Mouse (Mus musculus) spleen, postnatal 14 days (tissue): ENCODE data around the gene Foxe1.
A peak's percentile ranks its signal among the peaks of the same experiment; 100 is the strongest.

Experiments used
- DNase-seq, 2 experiments: peaks; one replicate each; pipeline ENCODE4 v3.0.0; 2021 to 2022; ENCODE audit warnings: low spot score in 2 of 2

The Foxe1 gene

DNA sequence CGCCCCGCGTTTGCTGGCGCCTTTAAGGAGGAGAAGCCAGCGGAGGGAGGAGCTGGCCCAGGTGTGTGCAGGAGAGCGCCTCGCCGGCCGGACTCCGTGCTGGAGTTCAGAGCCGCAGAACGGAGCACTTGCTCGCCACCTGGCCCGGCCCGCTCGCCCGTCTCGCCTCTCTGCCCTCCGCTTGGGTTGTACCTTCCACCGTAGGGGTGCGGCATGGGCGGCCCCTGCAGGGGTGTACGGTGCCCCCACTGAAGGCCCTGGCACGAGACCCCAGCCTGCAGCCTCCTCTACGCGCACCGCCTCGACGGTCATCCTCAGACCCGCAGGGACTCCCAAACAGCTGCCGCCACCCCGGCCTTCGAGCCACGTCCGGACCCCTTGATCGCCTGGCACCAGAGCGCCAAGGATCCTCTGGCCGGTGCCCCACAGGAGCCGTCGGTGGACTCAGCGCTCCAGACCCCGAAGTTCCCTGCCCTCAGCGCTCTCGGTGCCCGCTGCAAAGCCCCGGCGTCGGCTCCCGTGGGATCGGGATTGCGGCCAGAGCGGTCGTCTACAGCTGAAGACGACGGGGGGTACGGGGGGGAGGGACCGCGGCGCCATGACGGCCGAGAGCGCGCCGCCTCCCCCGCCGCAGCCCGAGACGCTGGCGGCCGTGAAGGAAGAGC is at the start of gene Foxe1:
Gene Foxe1 (plus strand): TSS at position 14 of the 665 bp plus-strand sequence.
- DNase-seq: no peak

DNA sequence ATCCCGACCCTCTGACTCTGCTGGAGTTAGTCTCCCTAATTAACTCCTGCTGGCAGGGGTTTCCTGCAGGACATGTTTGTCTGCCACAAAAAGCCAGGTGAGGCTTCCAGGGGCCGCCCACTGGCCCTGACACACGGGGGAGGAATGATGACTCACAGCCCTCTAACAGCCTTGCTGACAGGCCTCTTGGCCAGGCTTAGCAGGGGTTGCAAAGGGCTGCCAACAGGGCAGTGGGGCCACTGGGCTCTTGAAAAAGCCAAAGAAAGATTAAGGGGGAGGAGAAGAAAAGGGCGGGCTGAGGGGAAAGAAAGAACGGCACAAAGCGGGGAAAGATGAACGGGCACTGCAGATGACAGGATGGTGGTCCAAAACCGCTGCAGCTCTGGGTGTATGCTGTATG is 39.3 kb upstream of the Foxe1 start:
- DNase-seq: no peak

DNA sequence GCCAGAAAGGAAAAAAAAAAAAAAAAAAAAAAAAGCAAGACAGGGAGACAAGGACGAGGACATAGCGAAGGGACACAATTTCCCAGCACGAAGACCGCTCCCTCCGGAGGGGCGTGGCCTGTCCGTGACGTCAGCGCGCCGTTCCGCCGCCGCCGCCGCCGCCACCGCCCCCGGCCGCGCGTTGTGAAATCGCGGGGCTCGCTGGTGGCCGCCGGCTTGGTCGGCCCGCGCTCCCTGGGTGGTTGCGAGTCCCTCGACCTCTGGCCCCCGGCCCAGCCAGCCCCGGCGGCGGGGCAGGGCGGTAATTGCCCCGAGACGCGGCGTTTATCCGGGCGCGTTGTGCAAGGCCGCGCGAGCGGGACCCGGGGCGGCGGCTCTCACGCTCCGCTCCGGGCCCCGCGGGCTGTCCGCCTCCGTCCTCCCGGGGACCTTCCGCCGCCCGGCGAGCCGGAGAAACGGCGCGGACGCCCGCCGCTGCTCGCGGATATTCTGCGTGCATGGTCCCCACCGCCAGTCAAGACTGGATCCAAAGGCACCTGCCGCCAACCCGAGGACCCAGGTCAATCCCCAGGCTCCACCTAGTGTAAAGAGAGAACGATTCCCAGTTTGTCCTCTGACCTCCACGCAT is 38.5 kb upstream of the Foxe1 start:
- DNase-seq: peak; percentile 58 to 73

DNA sequence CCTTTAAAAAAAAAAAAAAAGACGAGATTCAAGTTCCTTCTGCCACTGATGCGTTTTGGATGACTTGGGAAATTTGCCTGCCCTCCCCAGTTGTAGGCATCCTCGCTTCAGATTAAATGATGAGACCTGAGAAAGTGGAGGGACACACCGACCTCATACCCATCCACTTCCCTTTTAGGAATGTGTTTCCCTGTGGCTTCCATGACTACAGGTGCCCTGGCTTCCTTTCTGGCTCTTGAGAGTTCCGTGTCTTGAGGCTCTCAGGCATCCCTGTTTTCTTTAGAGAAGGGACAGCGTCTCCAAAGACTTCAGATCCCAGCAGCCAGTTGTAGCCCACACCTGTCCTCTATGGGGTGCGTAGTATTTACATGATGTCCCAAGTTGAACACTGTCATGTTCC is 38.0 kb upstream of the Foxe1 start:
- no peak for DNase-seq

DNA sequence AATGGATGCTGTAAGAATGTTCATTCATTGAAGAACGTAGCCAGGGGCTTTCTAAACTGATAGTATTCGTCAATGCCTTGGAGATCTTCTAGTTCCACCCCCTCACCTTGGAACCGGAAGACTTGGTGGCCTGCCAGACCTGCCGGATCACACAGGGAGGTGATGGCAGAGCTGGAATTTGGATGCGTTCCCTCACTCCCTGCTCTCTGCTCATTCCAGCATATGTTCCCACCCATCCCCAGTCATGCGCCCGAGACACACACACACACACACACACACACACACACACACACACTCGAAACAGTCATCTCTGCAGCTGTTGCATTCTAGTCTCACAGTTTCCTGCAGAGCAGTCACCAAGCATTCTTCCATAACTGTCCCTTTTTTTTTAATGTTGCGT is 36.1 kb upstream of the Foxe1 start:
- DNase-seq: no peak

DNA sequence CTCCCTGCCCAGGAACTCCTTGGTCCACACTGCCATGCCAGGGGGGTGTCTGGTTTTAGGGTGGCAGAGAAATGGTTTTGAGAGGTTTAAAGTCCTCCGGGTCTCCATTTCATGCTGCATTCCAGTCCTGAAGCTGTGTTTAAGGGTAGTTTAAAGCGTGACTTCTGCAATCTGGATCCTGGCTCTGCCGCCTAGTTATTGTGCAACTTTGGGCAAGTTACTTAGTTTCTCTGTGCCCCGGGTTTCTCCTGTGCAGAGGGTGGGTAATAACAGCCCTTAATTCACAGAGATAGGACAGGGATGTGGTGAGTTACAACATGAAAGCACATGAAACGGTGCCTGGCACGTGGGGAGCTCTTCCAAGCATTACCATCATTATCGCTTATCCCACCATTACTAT is 35.5 kb upstream of the Foxe1 start:
- DNase-seq: no peak

DNA sequence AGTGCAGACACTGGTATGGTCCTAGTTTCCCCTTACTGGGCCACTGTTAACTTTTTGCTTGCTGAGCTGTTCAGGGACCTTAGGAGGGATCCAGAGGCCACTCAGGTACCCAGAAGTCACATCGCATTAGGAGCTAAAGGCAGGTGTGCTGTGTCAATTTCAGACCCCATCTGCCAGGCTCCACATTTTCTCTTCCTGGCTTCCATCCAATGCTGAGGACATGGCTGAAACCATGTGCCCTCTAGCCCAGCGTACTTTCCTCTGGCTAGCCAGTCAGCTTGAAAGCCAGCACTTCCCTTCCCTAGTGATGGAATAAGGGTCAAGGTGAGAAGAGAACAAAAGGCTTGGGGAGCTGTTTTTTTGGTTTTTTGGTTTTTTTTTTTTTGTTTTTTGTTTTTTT is 31.8 kb upstream of the Foxe1 start:
- DNase-seq: no peak

DNA sequence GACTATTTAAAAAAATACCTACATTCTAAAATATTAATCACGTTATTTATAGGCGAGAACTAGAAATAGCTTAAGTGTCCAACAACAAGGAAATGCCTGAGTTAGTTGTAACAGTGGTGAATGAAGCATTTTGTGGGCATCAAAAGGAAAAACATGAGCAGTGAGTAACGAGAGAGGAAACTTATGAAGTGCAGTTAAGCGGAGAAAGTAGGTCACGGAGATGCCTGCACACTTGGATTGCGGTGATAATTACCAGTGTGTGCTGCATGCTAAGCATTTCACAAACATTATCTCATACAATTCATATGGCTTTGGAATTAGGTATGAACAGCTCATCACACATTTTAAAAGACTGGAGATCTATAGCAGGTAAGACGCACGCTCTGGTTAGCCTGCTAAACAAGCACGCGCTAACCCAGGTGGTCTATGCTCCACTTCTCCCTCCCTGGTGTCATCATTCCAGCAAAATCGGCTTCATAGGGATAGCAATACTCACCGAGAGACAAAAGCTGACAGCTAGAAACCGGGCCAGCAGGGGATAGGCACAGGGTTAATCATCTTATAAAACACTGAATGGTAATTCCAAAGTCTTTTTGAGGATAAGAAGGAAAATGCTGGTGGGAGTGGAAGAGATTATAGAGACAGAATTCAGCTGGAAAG is 21.5 kb upstream of the Foxe1 start:
- DNase-seq: no peak

DNA sequence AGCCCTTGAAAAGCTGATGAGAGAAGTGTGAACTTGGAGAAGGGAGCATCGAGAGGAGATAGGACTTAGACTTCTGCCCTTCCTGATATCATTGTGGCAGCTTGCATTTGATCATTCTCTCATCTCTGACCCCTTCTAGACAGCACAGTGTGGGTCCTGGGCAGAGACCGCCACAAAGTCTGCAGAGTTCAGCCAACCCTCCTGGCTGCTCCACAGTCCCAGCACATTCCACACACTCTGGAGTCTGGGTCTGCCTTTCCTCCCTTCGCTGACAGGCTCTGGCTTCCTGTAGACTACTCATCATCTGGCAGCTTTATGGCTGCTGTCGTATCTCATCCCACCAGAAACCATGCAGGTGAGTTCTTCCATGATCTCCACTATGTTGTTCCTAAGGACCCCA is 20.7 kb upstream of the Foxe1 start:
- no peak for DNase-seq

DNA sequence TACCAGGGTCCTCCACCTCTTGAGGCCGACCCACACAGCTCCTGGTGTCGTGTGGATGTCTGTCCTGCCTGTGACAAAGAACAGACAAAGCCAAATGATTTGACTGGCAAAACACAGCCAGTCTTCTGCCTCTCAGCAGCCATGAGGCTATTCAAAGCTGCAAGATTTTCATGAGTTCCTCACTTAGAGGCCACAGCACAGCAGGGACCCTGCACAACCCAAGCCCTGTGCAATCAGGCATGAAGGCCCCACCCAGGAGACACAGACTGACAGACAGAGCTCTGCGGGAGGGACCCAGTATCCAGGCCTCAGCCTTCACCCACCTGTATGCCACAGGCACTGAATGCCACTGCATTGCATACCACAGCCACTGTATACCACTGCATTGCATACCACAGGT is 14.5 kb upstream of the Foxe1 start:
- DNase-seq: no peak

DNA sequence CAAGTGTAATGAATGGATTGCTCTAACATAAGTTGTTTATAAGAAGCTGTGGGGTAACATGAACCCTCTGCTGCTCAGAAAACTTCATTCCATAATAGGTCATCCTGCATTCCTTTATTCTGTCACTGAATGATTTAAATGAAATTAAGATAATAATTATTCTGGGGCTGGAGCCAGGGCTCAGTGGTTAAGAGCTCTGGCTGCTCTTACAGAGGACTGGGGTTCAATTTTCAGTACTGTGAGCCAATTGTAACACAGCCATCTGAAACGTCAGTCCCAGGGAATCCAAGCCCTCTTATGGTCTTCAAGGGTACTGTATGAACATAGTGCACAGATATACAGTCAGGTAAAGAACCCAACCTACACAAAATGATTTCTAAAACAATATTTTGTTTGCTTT is 7.6 kb upstream of the Foxe1 start:
- DNase-seq: no peak

DNA sequence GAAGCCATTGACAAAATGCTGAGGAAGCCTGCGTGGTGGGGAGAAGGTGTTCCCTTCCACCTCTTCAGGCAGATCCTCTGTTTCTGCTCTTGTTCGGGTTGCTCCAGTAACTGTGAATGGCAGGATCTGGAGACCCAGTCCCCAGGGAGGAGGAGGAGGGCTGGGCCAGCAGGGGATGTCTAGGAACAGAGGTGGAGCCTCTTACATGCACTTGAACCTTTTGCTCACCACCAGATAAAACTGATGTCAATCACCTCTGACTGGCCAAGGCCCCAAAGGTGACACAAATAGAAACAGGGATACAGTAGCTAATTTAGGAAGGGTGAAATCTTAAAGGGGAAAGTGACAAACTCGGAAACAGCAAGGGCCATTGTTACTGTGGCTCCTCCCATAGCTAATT is 5.4 kb upstream of the Foxe1 start:
- DNase-seq: no peak

DNA sequence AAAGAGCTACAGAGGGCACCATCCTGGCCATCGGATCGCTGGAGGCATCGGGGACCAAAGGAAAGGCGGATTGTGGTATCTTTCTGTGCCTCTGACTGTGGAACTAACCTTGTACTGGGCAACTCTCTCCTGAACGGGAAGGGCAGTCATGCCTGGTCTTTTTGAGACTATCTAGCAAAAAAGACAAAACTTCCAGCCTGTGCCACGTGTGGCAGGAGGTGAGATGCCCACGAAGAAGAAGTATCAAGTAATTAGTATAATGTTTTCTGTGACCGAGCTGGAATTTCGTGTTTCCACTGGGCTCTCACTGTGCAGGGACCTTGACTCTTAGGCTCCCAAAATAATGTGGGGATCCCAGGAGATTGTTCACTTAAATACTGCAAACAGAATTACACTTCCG is 4.4 kb upstream of the Foxe1 start:
- DNase-seq: no peak

DNA sequence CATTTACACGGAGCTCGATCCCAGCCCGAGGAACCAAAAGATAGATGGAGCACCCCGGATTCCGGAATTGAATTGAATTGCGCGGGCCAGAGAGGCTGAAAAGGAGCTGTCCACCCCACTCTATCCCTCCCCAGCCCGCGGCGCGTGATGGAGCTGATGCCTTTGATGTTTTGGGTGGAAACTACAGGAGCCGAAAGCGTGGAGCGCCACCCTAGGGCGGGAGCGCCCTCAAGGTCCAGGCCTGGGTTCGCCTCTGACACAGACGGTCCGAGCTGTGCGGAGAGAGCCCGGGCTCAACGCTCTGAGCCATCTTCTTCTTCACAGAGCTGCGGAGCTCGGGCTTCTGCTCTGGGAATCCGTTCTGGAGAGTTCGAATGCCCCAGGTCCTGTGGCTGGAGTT is 3.8 kb upstream of the Foxe1 start:
- DNase-seq: no peak

DNA sequence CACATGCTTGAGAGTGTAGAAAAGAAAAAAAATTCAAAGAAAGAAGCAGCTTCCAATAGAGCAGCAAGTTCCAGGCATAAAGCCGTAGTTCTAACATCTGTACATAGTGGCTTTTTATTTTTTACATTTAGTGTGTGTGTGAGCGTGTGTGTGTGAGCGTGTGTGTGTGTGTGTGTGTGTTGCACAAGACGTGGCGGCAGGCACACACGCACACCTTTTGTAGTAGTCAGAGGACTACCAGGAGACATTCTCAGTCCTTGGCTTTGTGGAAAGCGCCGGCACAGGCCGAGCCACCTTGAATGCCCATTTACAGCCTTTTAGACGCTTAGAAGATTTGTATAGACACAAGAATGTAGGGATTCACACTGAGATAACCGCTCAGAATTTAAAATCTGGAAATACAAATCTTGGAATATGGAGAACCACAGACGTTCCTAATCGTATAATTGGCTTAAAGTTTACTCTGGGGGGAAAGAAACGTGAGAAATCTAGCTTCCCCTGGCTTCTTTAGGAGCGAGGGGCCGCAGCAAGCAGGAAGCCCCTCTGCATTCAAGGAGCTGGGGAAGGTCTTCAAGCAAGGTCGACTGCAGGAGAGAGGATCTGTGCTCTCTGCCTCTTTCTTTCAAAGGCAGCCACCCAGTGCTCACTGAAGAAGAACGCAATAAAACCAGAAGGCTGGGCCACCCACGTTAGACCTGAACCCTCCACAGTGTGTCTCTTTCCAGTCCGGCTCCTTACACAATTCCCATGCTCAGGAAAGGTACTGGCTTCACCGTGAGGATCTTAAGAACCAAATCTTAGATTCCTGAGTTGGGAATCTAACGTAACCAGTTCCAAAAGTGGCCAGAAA is 1.4 kb upstream of the Foxe1 start:
- no peak for DNase-seq

DNA sequence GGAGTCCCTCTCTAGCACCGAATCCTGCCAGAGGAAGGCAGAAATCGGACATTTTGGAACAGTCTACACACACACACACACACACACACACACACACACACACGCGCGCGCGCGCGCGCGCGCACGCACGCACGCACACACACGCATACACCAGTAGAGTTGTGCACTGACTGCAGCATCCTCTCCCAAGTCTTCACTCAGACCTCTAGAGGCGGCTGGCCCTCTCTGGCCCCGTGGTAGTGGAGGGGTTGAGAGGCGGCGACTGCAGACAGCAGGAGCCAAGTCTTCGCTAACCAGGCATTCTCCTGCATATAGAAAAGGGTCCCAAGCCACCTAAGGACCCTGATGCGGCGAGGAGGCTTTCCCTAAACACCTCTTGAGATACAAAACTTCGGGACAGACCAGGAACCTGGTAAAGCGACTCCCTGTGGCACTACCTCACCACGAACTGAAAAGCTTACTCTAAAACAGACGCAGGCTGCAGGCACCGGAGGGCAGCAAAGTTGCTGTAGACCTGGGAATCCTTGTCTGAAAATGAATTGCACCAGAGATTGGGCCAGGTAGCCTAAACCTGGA is 610 bp upstream of the Foxe1 start:
- no peak for DNase-seq

DNA sequence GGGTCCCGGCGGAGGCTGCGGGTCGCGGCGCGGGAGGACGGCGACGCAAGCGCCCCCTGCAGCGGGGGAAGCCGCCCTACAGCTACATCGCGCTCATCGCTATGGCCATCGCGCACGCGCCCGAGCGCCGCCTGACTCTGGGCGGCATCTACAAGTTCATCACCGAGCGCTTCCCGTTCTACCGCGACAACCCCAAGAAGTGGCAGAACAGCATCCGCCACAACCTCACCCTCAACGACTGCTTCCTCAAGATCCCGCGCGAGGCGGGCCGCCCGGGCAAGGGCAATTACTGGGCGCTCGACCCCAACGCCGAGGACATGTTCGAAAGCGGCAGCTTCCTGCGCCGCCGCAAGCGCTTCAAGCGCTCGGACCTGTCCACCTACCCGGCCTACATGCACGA is 879 bp downstream of the Foxe1 start:
- no peak for DNase-seq

DNA sequence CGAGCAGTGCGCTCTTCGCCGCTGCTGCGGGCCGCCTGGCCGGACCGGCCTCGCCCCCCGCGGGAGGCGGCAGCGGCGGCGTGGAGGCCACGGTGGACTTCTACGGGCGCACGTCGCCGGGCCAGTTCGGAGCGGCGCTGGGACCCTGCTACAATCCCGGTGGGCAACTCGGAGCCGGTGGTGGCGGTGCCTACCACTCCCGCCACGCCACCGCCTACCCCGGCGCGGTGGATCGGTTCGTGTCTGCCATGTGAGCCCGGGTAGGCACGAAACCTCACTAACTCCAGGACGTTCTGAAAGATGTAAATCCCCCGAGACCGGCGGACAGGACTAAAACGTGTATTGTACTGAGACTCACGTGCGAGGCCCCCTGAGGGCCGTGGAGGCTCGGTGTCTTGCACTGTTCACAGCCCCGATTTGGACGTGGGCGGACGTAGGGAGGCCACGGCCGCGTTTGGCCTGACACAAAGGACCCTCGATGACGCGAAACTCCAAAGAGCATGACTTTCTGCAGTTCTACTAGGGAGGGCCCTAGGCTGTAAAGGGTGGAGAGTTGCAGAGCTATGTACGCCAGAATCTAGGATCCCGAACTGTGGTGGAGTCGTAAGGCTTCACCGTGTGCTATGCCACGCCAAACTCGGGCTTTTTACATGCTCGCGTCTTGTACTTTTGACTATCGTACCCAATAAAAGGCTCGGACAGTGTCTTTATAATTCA is 1.8 kb downstream of the Foxe1 start:
- no peak for DNase-seq

DNA sequence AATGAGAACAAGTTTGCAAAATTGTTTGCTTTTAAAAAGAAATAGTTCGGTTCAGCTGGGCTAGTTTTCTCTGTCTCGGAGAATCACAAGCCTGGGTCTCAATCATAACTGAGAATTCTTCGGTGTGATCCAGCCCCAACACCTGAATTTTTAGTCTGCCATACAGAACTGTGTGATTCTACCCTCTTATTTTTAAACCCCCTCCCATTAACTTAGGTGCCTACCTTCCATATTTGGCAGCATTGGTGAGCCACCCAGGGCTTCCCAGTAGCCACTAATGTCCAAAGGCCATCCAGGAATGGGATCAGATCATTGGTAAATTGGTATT is 2.3 kb downstream of the Foxe1 start:
- DNase-seq: no peak

DNA sequence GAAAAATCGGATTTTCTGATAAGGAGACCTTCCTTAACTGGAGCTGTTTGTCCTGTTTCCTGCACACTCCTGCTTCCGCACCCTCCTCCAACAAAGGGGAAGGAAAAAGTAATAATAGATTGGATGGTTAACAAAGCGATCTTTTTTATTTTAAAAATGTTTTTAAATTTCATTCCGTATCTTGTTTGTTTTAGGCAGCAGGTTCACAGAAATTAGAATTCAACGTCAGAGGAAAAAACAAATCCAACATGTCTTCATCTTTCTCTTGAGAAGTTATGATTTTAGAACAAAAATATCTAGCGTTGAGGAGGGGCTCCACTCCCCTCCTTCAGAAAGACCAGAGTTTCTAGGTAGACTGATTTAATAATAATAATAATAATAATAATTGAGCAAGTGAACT is 2.8 kb downstream of the Foxe1 start:
- DNase-seq: no peak

DNA sequence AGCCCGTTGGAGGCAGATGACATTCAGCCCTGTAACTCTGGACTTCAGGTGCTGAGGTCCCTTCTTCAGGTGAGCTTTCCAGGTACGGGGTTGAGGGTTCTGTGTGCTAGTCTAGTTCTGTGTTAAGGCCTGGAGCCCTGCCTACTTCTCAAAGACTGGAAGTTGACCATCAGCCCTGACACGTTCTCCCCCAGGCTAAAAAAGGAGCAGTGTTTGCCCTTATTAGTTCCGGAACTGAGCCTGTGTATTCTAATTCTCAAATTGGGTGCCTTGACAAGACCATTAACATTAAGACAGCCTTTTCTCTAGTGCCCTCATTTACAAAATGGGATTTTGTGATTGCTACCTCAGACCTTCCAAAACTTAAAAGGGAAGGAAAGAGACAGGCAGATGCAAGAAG is 3.7 kb downstream of the Foxe1 start:
- DNase-seq: no peak
